12 mouse cellular contexts compared by ENCODE assay signal in the genomic region with DNA sequence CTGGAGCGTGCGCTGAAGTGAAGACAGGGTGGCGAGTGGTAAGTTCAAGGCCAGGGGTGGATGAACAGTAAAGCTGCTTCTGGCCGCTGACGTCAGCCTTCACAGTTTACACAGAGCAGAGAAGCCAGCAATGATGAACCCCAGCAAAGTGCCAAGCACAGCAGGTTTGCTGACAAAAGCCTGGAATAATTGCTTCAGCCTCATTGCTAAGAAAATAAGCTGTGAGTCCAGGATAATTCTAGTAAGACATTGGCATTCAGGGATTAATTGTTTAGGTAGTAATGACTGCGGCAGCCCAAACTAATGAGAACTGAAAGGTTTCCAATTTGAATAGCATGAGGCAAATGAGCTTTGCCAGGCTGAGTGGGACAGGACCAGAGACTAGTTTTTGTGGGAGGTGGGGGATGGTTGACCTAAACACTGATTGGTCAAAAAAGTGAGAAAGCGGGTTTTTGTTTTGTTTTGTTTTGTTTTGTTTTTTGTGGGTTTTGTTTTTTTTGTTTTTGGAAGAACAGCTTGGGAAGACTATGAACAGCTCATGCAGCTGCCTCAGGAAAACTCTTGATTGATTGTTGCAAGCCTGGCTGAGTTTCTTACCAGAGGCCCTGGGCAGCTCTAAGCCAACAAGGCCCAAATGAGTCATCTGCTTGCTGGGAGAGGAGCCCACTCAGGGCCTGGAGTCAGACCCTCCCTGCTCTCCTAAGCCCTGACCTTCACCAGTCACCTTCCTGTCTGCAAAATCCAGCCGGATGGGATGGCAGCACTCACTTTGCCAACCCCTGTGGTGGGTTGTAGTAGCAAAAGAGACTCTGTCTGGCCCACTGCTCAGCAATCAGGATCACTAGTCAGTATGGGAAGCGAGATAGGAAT. TPM values are rescaled to one million over a fixed set of nuclear protein-coding genes. Genes with fewer than 3 reads are reported as not detected.
DNase-seq lines count a peak whose midpoint lies in the region; ATAC-seq and TF ChIP-seq lines count a peak whose summit lies in the region.
"Had no signal": no experiment of that assay in that cellular context is flagged by ENCODE, and none has a peak within 500 bp of the region (broad histone marks: within the 10 kb centered on the region; RNA-seq: fewer than 3 reads in every experiment).

No protein-coding gene starts in this region.

- no peaks in the 10 kb centered on the region for H3K9me3 ChIP-seq in kidney, embryonic 16.5 days (ENCODE audit: low read length)
- H3K9me3 ChIP-seq in hindbrain, postnatal 0 days (ENCODE audit: low read length): no peaks in the 10 kb centered on the region
- H3K9me3 ChIP-seq in liver, postnatal 0 days (ENCODE audit: low read length): no peaks in the 10 kb centered on the region
- H3K9me3 ChIP-seq: lung, embryonic 15.5 days had no signal

- peaks cover 8% of the 10 kb centered on the region; the same call in 1 of the 2 replicates for H3K4me1 ChIP-seq in kidney, embryonic 16.5 days (ENCODE audit: insufficient read depth, low read length)
- no peaks in the 10 kb centered on the region for H3K4me1 ChIP-seq in hindbrain, postnatal 0 days (ENCODE audit: insufficient read depth, low read length)
- no peaks in the 10 kb centered on the region for H3K4me1 ChIP-seq in liver, postnatal 0 days (ENCODE audit: insufficient read depth)
- H3K4me1 ChIP-seq: lung, embryonic 15.5 days had no signal

- ATAC-seq in kidney, embryonic 16.5 days (ENCODE audit: low FRiP score, low TSS enrichment): 0 out of 2 replicates have a peak, but pooled peaks have one; percentile 46
- peak; percentile 85 for ATAC-seq in hindbrain, postnatal 0 days
- no peak for ATAC-seq in liver, postnatal 0 days

- no peaks in the 10 kb centered on the region for H3K36me3 ChIP-seq in kidney, embryonic 16.5 days (ENCODE audit: insufficient read depth, low read length)
- no peaks in the 10 kb centered on the region for H3K36me3 ChIP-seq in hindbrain, postnatal 0 days (ENCODE audit: insufficient read depth, low read length)
- no peaks in the 10 kb centered on the region for H3K36me3 ChIP-seq in liver, postnatal 0 days (replicated peaks; ENCODE audit: insufficient read depth, low read length)
- H3K36me3 ChIP-seq: lung, embryonic 15.5 days had no signal

- no peak for TF ChIP-seq EP300 in liver, postnatal 0 days (IDR thresholded peaks at IDR 0.05; ENCODE audit: low read depth)

- DNase-seq in kidney, adult 8-10 months: no peak
- DNase-seq in Muller cell, postnatal 12 days (ENCODE audit: inconsistent ontology term): peak; percentile 93
- peak; percentile 12 for DNase-seq in fibroblast of lung, adult 2 months (ENCODE audit: low read depth)
- DNase-seq in hindbrain, postnatal 0 days (ENCODE audit: low spot score): peak; percentile 68
- no peak for DNase-seq in kidney, postnatal 25 days
- DNase-seq in adipocyte (ENCODE audit: low spot score): no peak
- DNase-seq in liver, postnatal 0 days: no peak
- DNase-seq: cerebellum, adult 11-12 months had no signal

- WGBS in kidney, embryonic 16.5 days: 64% methylated on average over 9 of the region's 9 CpGs
- WGBS in hindbrain, postnatal 0 days: 36% methylated on average over 9 of the region's 9 CpGs
- WGBS in liver, postnatal 0 days (ENCODE audit: insufficient replicate concordance): 75% methylated on average over 9 of the region's 9 CpGs

- no peak overlapping the region for H3K27ac ChIP-seq in kidney, embryonic 16.5 days (ENCODE audit: low read length)
- peak overlapping the region; percentile 56; the same call in 1 of the 2 replicates for H3K27ac ChIP-seq in hindbrain, postnatal 0 days
- H3K27ac ChIP-seq in liver, postnatal 0 days (ENCODE audit: low read depth): no peak overlapping the region
- H3K27ac ChIP-seq: lung, embryonic 15.5 days had no signal

- no peak overlapping the region; the same call in 1 of the 2 replicates for H3K9ac ChIP-seq in kidney, embryonic 16.5 days (replicated peaks; ENCODE audit: low read length)
- H3K9ac ChIP-seq in hindbrain, postnatal 0 days (replicated peaks; ENCODE audit: low read length): no peak overlapping the region
- no peak overlapping the region for H3K9ac ChIP-seq in liver, postnatal 0 days (replicated peaks)
- H3K9ac ChIP-seq: lung, embryonic 15.5 days had no signal

- no peak overlapping the region for H3K4me2 ChIP-seq in kidney, embryonic 16.5 days (replicated peaks; ENCODE audit: low read depth, low read length)
- no peak overlapping the region for H3K4me2 ChIP-seq in hindbrain, postnatal 0 days (ENCODE audit: low read depth, low read length)
- no peak overlapping the region for H3K4me2 ChIP-seq in liver, postnatal 0 days (ENCODE audit: low read depth, low read length)
- H3K4me2 ChIP-seq: lung, embryonic 15.5 days had no signal

- H3K4me3 ChIP-seq in kidney, embryonic 16.5 days (ENCODE audit: low read length): no peak overlapping the region
- no peak overlapping the region for H3K4me3 ChIP-seq in hindbrain, postnatal 0 days (ENCODE audit: low read length)
- no peak overlapping the region for H3K4me3 ChIP-seq in liver, postnatal 0 days (ENCODE audit: low read depth, low read length)
- H3K4me3 ChIP-seq: lung, embryonic 15.5 days had no signal

- TF ChIP-seq CTCF in hindbrain, postnatal 0 days (IDR thresholded peaks at IDR 0.05; ENCODE audit: low read depth): 0 out of 2 replicates have a peak, but pooled peaks have one; percentile 7
- no peak for TF ChIP-seq CTCF in liver, postnatal 0 days (IDR thresholded peaks at IDR 0.05; ENCODE audit: low read depth)

- no peaks in the 10 kb centered on the region for H3K27me3 ChIP-seq in kidney, embryonic 16.5 days (ENCODE audit: insufficient read depth, low read length)
- no peaks in the 10 kb centered on the region for H3K27me3 ChIP-seq in hindbrain, postnatal 0 days (ENCODE audit: insufficient read depth, low read length)
- no peaks in the 10 kb centered on the region for H3K27me3 ChIP-seq in liver, postnatal 0 days (ENCODE audit: insufficient read depth, low read length)
- H3K27me3 ChIP-seq: lung, embryonic 15.5 days had no signal

RNA-seq across cellular contexts. Expression of a gene that starts 17.5 kb away (rescaled TPM):
- polyA plus RNA-seq in kidney, embryonic 16.5 days (2015; fragmentation: Nextera tagmentation; extraction: Ambion mirVana): 0.07 and 0.21 TPM in 2 replicates
- 8.2 and 11.1 TPM in 2 replicates for total RNA-seq in hindbrain, postnatal 0 days (2014; rRNA removed)
- polyA plus RNA-seq in hindbrain, postnatal 0 days (2015; fragmentation: Nextera tagmentation; extraction: Ambion mirVana): 2.5 and 3.1 TPM in 2 replicates
- polyA plus RNA-seq in liver, postnatal 0 days (2015; fragmentation: Nextera tagmentation; extraction: Ambion mirVana): 0.02 TPM in 1 of 2 replicates, not detected in the other
- total RNA-seq: gastrocnemius, adult 18-20 months had no signal
- polyA plus RNA-seq: lung, embryonic 15.5 days; thymus, postnatal 0 days had no signal

Comparison
In these comparisons a context has a peak if more than half of its experiments do, and no peak if none do; other contexts are left out.
1. DNase-seq: peak in Muller cell, postnatal 12 days (single experiment), fibroblast of lung, adult 2 months (single experiment) and hindbrain, postnatal 0 days (single experiment); none in kidney, adult 8-10 months (0 of 2), kidney, postnatal 25 days (0 of 2), adipocyte (single experiment) and liver, postnatal 0 days (single experiment).